Mouse (Mus musculus): ENCODE measurements around the gene Cfap221.

Cfap221 gene

GRCm38 (mm10) chr1:120006844-120007790 lies 10.1 kb upstream of the Cfap221 start, which contains the start of gene Sctr:
Gene Sctr (plus strand): TSS chr1:120006894.
- DNase-seq: no peak

- DNase-seq: peak; percentile 55 to 72
Measured at GRCm38 (mm10) chr1:119997644-119998043, 610 bp upstream of the Cfap221 start.

GRCm38 (mm10) chr1:119986555-119986954 lies 10.5 kb downstream of the Cfap221 start:
- DNase-seq: peak; percentile 17 to 40

- DNase-seq: no peak
Measured at GRCm38 (mm10) chr1:119975141-119975540, 21.9 kb downstream of the Cfap221 start.

- DNase-seq: no peak
Measured at GRCm38 (mm10) chr1:119973117-119973516, 23.9 kb downstream of the Cfap221 start.

GRCm38 (mm10) chr1:119965804-119966514 lies 31.1 kb downstream of the Cfap221 start:
- peak; percentile 8 to 19 for DNase-seq

GRCm38 (mm10) chr1:119959920-119960319 lies 37.1 kb downstream of the Cfap221 start:
- DNase-seq: no peak

GRCm38 (mm10) chr1:119959464-119959863 lies 37.6 kb downstream of the Cfap221 start:
- DNase-seq: no peak

- no peak for DNase-seq
Measured at GRCm38 (mm10) chr1:119957716-119958222, 39.3 kb downstream of the Cfap221 start.

- no peak for DNase-seq
Measured at GRCm38 (mm10) chr1:119954680-119955079, 42.4 kb downstream of the Cfap221 start.

- DNase-seq: no peak
Measured at GRCm38 (mm10) chr1:119953456-119953855, 43.6 kb downstream of the Cfap221 start.

GRCm38 (mm10) chr1:119950086-119950485 lies 46.9 kb downstream of the Cfap221 start:
- DNase-seq: no peak

- DNase-seq: no peak
Measured at GRCm38 (mm10) chr1:119936861-119937260, 60.2 kb downstream of the Cfap221 start.

GRCm38 (mm10) chr1:119931421-119932150 lies 65.4 kb downstream of the Cfap221 start:
- DNase-seq: no peak

GRCm38 (mm10) chr1:119929715-119930114 lies 67.3 kb downstream of the Cfap221 start:
- no peak for DNase-seq

GRCm38 (mm10) chr1:119919299-119919698 lies 77.7 kb downstream of the Cfap221 start:
- DNase-seq: peak in 1 of 2 experiments; percentile 37

GRCm38 (mm10) chr1:119916823-119917371 lies 80.1 kb downstream of the Cfap221 start:
- DNase-seq: no peak

GRCm38 (mm10) chr1:119912953-119913814 lies 83.8 kb downstream of the Cfap221 start, which contains the start of gene Tmem177:
Gene Tmem177 (minus strand): TSS chr1:119913208.
- DNase-seq: peak; percentile 96 to 98

GRCm38 (mm10) chr1:119907206-119907748 lies 89.8 kb downstream of the Cfap221 start:
- DNase-seq: no peak

- DNase-seq: no peak
Measured at GRCm38 (mm10) chr1:119903231-119903620, 93.8 kb downstream of the Cfap221 start.

Measured in kidney, adult 8-10 months (tissue).